Mouse (Mus musculus): ENCODE measurements at regions not wholly inside any gene's neighbourhood (a gene's known extent, or its start where the extent isn't known, plus 50 kb on each side); places are given as distances from the start of the nearest gene placed in this dataset.

DNA sequence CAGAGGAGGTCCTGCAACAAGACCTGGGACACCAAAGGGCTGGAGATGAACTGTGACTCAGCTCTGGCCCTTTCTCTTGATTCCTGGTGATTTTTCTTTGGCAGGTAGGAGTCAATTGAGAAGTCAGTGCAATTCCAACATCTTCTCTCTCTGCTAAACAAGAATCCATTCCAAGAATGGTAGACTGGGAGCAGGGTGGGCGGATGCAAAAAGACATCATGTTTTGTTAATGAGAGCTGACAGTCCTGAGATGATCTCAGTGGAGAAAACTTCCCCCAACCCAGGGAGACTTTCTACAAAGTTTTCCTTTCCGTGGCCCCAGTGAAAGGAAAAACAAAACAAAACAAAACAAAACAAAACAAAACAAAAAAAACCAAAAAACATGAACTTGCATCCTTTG lies 52.2 kb upstream of the Lmcd1 start:
- H3K27me3 ChIP-seq: no peaks in the 10 kb centered on the region
- H3K4me1 ChIP-seq: no peaks in the 10 kb centered on the region
- H3K27ac ChIP-seq: no peak overlapping the region
- 77% methylated on average over 2 of the region's 2 CpGs for WGBS
- no peaks in the 10 kb centered on the region for H3K9me3 ChIP-seq (replicated peaks)
- no peak overlapping the region for H3K9ac ChIP-seq
- H3K4me3 ChIP-seq: no peak overlapping the region
- H3K4me2 ChIP-seq (replicated peaks): no peak overlapping the region
- H3K36me3 ChIP-seq: no peaks in the 10 kb centered on the region
- no peak for ATAC-seq (ENCODE audit: low FRiP score)

GRCm38 (mm10) chr6:112223325-112223724 lies 50.2 kb upstream of the Lmcd1 start:
- Histone ChIP-seq H3K9ac (no peak overlapping the region), H3K36me3 (no peaks in the 10 kb centered on the region), H3K4me2 (replicated peaks) (no peak overlapping the region), H3K27me3 (no peaks in the 10 kb centered on the region), H3K4me1 (no peaks in the 10 kb centered on the region), H3K9me3 (replicated peaks) (no peaks in the 10 kb centered on the region), H3K27ac (no peak overlapping the region), H3K4me3 (no peak overlapping the region)
- ATAC-seq (ENCODE audit: low FRiP score): no peak
- WGBS: 78% methylated on average over 7 of the region's 7 CpGs
